Mouse (Mus musculus) lung, adult 18-20 months (tissue): ENCODE data around the gene Olfr849.

Experiments used
- DNase-seq, 2 experiments: peaks; one replicate each; pipeline ENCODE4 v3.0.0; 2022; ENCODE audit warnings: mixed read lengths in 2 of 2

Olfr849 gene

GRCm38 (mm10) chr9:19439966-19440365 is at the start of gene Olfr849:
Olfr849 (plus strand) TSS chr9:19440266.
- no peak for DNase-seq

- DNase-seq, result no peak
Measured at GRCm38 (mm10) chr9:19478148-19478547, 38.1 kb downstream of the Olfr849 start, which contains the start of gene Olfr850. Olfr850 (minus strand) TSS chr9:19478248.

- no peak for DNase-seq
Measured at GRCm38 (mm10) chr9:19492995-19493394, 52.9 kb downstream of the Olfr849 start, which contains the start of gene Olfr851. Olfr851 (plus strand) TSS chr9:19493295.
